Mouse (Mus musculus) neural tube, embryonic 12.5 days (tissue): ENCODE data around the gene Lrrc7. TPM values are rescaled to one million over a fixed set of nuclear protein-coding genes. Genes with fewer than 3 reads are reported as not detected.
A peak's percentile ranks its signal among the peaks of the same experiment; 100 is the strongest.

Experiments
- ATAC-seq: fragments of 200-750 bp; cut with Nextera tagmentation; 2 replicates; pipeline ENCODE4 v1.8.0; 2017; ENCODE audit warnings: low read depth, mild to moderate bottlenecking, moderate TSS enrichment, moderate library complexity; ENCODE audit not compliant: low FRiP score
- H3K27ac ChIP-seq: fragments of 300-500 bp; sonication (generic); 2 replicates; pipeline ENCODE4 v1.5.1; 2016
- H3K27me3 ChIP-seq: fragments of 300-500 bp; sonication (generic); replicated peaks from 2 replicates; pipeline ENCODE4 v1.6.1; 2016; ENCODE audit warnings: mild to moderate bottlenecking
- H3K36me3 ChIP-seq: fragments of 300-500 bp; sonication (generic); 2 replicates; pipeline ENCODE4 v1.6.1; 2016; ENCODE audit warnings: mild to moderate bottlenecking
- H3K4me1 ChIP-seq: fragments of 300-500 bp; sonication (generic); 2 replicates; pipeline ENCODE4 v1.6.1; 2016
- H3K4me2 ChIP-seq: fragments of 300-500 bp; sonication (generic); replicated peaks from 2 replicates; pipeline ENCODE4 v1.6.1; 2016; ENCODE audit warnings: mild to moderate bottlenecking
- H3K4me3 ChIP-seq: fragments of 300-500 bp; sonication (generic); 2 replicates; pipeline ENCODE4 v1.5.1; 2016
- H3K9ac ChIP-seq: fragments of 300-500 bp; sonication (generic); 2 replicates; pipeline ENCODE4 v1.6.1; 2016; ENCODE audit warnings: mild to moderate bottlenecking
- H3K9me3 ChIP-seq: fragments of 300-500 bp; sonication (generic); 2 replicates; pipeline ENCODE4 v1.6.1; 2016; ENCODE audit warnings: mild to moderate bottlenecking
- WGBS: fragments of 180-500 bp; shearing (Covaris S2); methylation state at CpG from one replicate; pipeline ENCODE4 v1.1.7; 2016; 5-methylcytosine and 5-hydroxymethylcytosine counted together
- polyA plus RNA-seq: library from polyadenylated mRNA; unstranded; fragments of >200 nt; fragmentation: Nextera tagmentation; extraction: Ambion mirVana; gene quantifications from 2 replicates; pipeline ENCODE4 v1.2.1, GENCODE M21; 2016

Gene Lrrc7
- polyA plus RNA-seq, 1 experiment from 2014 or later, result 5.7 TPM

- no peak for ATAC-seq
- Histone ChIP-seq H3K27me3 (no peaks in the 10 kb centered on the region), H3K36me3 (no peaks in the 10 kb centered on the region), H3K4me3 (no peak overlapping the region), H3K27ac (no peak overlapping the region), H3K4me2 (no peak overlapping the region), H3K4me1 (no peaks in the 10 kb centered on the region), H3K9ac (no peak overlapping the region), H3K9me3 (no peaks in the 10 kb centered on the region)
- 89% methylated on average over 1 of the region's 1 CpGs for WGBS
These were observed 205.3 kb downstream of the Lrrc7 start for GRCm38 (mm10) chr3:158356706-158357105.

- no peak for ATAC-seq
- Histone ChIP-seq H3K27me3 (no peaks in the 10 kb centered on the region), H3K4me3 (no peak overlapping the region), H3K27ac (no peak overlapping the region), H3K9me3 (no peaks in the 10 kb centered on the region), H3K4me1 (no peaks in the 10 kb centered on the region), H3K9ac (no peak overlapping the region), H3K4me2 (no peak overlapping the region), H3K36me3 (no peaks in the 10 kb centered on the region)
- 92% methylated on average over 4 of the region's 4 CpGs for WGBS
These were observed 205.8 kb downstream of the Lrrc7 start for GRCm38 (mm10) chr3:158356194-158356593.

- no peak overlapping the region for H3K4me3 ChIP-seq
- no peaks in the 10 kb centered on the region for H3K27me3 ChIP-seq
- H3K27ac ChIP-seq, result no peak overlapping the region
- ATAC-seq, result no peak
- H3K4me1 ChIP-seq, result no peaks in the 10 kb centered on the region
- H3K9ac ChIP-seq, result no peak overlapping the region
- H3K9me3 ChIP-seq, result no peaks in the 10 kb centered on the region
- H3K36me3 ChIP-seq, result no peaks in the 10 kb centered on the region
- no peak overlapping the region for H3K4me2 ChIP-seq
These were observed 221.2 kb downstream of the Lrrc7 start for GRCm38 (mm10) chr3:158340808-158341207.

- H3K4me3 ChIP-seq, result no peak overlapping the region
- H3K9ac ChIP-seq, result no peak overlapping the region
- peaks cover 3% of the 10 kb centered on the region; the same call in 1 of the 2 replicates for H3K9me3 ChIP-seq
- no peak overlapping the region for H3K4me2 ChIP-seq
- no peak overlapping the region for H3K27ac ChIP-seq
- no peaks in the 10 kb centered on the region for H3K4me1 ChIP-seq
- H3K36me3 ChIP-seq, result no peaks in the 10 kb centered on the region
- H3K27me3 ChIP-seq, result no peaks in the 10 kb centered on the region
- no peak for ATAC-seq
These were observed 231.9 kb downstream of the Lrrc7 start for GRCm38 (mm10) chr3:158330085-158330484.

- H3K27ac ChIP-seq, result no peak overlapping the region
- H3K4me2 ChIP-seq, result no peak overlapping the region
- H3K4me1 ChIP-seq, result no peaks in the 10 kb centered on the region
- H3K9ac ChIP-seq, result no peak overlapping the region
- 64% methylated on average over 2 of the region's 2 CpGs for WGBS
- no peak overlapping the region for H3K4me3 ChIP-seq
- no peaks in the 10 kb centered on the region for H3K27me3 ChIP-seq
- no peaks in the 10 kb centered on the region for H3K9me3 ChIP-seq
- no peaks in the 10 kb centered on the region for H3K36me3 ChIP-seq
- no peak for ATAC-seq
These were observed 251.6 kb downstream of the Lrrc7 start for GRCm38 (mm10) chr3:158310391-158310790.

GRCm38 (mm10) chr3:158307415-158307814 is 254.6 kb downstream of the Lrrc7 start:
- no peaks in the 10 kb centered on the region for H3K4me1 ChIP-seq
- no peak overlapping the region for H3K9ac ChIP-seq
- H3K27me3 ChIP-seq, result no peaks in the 10 kb centered on the region
- no peak overlapping the region for H3K4me2 ChIP-seq
- ATAC-seq, result no peak
- H3K9me3 ChIP-seq, result no peaks in the 10 kb centered on the region
- no peak overlapping the region for H3K4me3 ChIP-seq
- no peaks in the 10 kb centered on the region for H3K36me3 ChIP-seq
- no peak overlapping the region for H3K27ac ChIP-seq

GRCm38 (mm10) chr3:158298732-158299131 is 263.3 kb downstream of the Lrrc7 start:
- Histone ChIP-seq H3K4me3 (no peak overlapping the region), H3K36me3 (no peaks in the 10 kb centered on the region), H3K4me1 (no peaks in the 10 kb centered on the region), H3K27me3 (no peaks in the 10 kb centered on the region), H3K27ac (no peak overlapping the region), H3K9me3 (no peaks in the 10 kb centered on the region), H3K9ac (no peak overlapping the region), H3K4me2 (no peak overlapping the region)
- ATAC-seq, result no peak
- WGBS, result 79% methylated on average over 3 of the region's 3 CpGs

- H3K4me3 ChIP-seq, result no peak overlapping the region
- H3K27me3 ChIP-seq, result no peaks in the 10 kb centered on the region
- H3K27ac ChIP-seq, result no peak overlapping the region
- WGBS, result 78% methylated on average over 5 of the region's 5 CpGs
- no peaks in the 10 kb centered on the region for H3K4me1 ChIP-seq
- no peak overlapping the region for H3K9ac ChIP-seq
- no peak overlapping the region for H3K4me2 ChIP-seq
- no peaks in the 10 kb centered on the region for H3K36me3 ChIP-seq
- H3K9me3 ChIP-seq, result no peaks in the 10 kb centered on the region
- ATAC-seq, result no peak
These were observed 267.0 kb downstream of the Lrrc7 start for GRCm38 (mm10) chr3:158295041-158295440.

GRCm38 (mm10) chr3:158284431-158284830 is 277.6 kb downstream of the Lrrc7 start:
- WGBS, result 64% methylated on average over 1 of the region's 1 CpGs

GRCm38 (mm10) chr3:158278631-158279030 is 283.4 kb downstream of the Lrrc7 start:
- Histone ChIP-seq H3K27me3 (no peaks in the 10 kb centered on the region), H3K27ac (no peak overlapping the region), H3K4me2 (no peak overlapping the region), H3K9me3 (no peaks in the 10 kb centered on the region), H3K9ac (no peak overlapping the region), H3K36me3 (no peaks in the 10 kb centered on the region), H3K4me1 (no peaks in the 10 kb centered on the region), H3K4me3 (no peak overlapping the region)
- WGBS, result 83% methylated on average over 2 of the region's 2 CpGs
- no peak for ATAC-seq

More at GRCm38 (mm10) chr3:158284431-158284830, 277.6 kb downstream of the Lrrc7 start:
- no peaks in the 10 kb centered on the region for H3K36me3 ChIP-seq
- no peak overlapping the region for H3K27ac ChIP-seq
- no peaks in the 10 kb centered on the region for H3K27me3 ChIP-seq
- H3K4me2 ChIP-seq, result no peak overlapping the region
- no peaks in the 10 kb centered on the region for H3K9me3 ChIP-seq
- no peaks in the 10 kb centered on the region for H3K4me1 ChIP-seq
- H3K9ac ChIP-seq, result no peak overlapping the region
- peak; percentile 73 for ATAC-seq
- no peak overlapping the region for H3K4me3 ChIP-seq

GRCm38 (mm10) chr3:158272700-158273099 is 289.3 kb downstream of the Lrrc7 start:
- H3K27me3 ChIP-seq, result no peaks in the 10 kb centered on the region
- WGBS, result 96% methylated on average over 1 of the region's 1 CpGs
- H3K27ac ChIP-seq, result no peak overlapping the region
- H3K4me2 ChIP-seq, result no peak overlapping the region
- no peak overlapping the region for H3K9ac ChIP-seq
- ATAC-seq, result no peak
- no peak overlapping the region for H3K4me3 ChIP-seq
- H3K36me3 ChIP-seq, result no peaks in the 10 kb centered on the region
- no peaks in the 10 kb centered on the region for H3K4me1 ChIP-seq
- H3K9me3 ChIP-seq, result no peaks in the 10 kb centered on the region

- H3K36me3 ChIP-seq, result no peaks in the 10 kb centered on the region
- WGBS, result 81% methylated on average over 1 of the region's 1 CpGs
- H3K4me3 ChIP-seq, result no peak overlapping the region
- H3K4me1 ChIP-seq, result no peaks in the 10 kb centered on the region
- no peak overlapping the region for H3K9ac ChIP-seq
- no peak overlapping the region for H3K27ac ChIP-seq
- no peaks in the 10 kb centered on the region for H3K9me3 ChIP-seq
- ATAC-seq, result no peak
- no peak overlapping the region for H3K4me2 ChIP-seq
- no peaks in the 10 kb centered on the region for H3K27me3 ChIP-seq
These were observed 291.1 kb downstream of the Lrrc7 start for GRCm38 (mm10) chr3:158270887-158271286.

- no peaks in the 10 kb centered on the region for H3K27me3 ChIP-seq
- H3K9me3 ChIP-seq, result no peaks in the 10 kb centered on the region
- H3K4me1 ChIP-seq, result no peaks in the 10 kb centered on the region
- no peak overlapping the region for H3K9ac ChIP-seq
- H3K4me2 ChIP-seq, result no peak overlapping the region
- ATAC-seq, result no peak
- no peaks in the 10 kb centered on the region for H3K36me3 ChIP-seq
- H3K4me3 ChIP-seq, result no peak overlapping the region
- H3K27ac ChIP-seq, result no peak overlapping the region
These were observed 309.4 kb downstream of the Lrrc7 start for GRCm38 (mm10) chr3:158252576-158252975.
